Mouse (Mus musculus): ENCODE results near the gene Sorcs1.

The Sorcs1 gene

GRCm38 (mm10) chr19:50558771-50559170 lies 119.7 kb downstream of the Sorcs1 start:
- DNase-seq (ENCODE audit: low spot score in 2 of 2): peak; percentile 63 to 64

DNA sequence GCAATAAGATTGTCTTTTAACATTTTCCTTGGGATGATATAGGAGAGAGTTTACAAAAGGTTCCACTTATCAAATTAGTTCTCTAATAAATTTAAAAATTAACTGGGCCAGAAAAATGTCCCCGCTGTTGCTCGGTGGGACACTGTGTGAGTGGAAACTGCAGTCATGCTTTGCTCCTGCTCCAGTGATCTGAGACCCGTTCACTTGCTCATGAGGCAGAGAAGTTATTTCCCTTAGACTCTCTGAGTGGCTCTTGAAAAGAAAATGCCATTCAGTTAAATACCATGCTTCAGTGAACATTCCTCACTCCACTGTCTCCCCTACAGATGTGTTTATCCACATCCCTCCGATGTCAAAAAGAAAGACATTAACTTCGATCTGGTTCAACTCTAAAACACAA lies 144.4 kb downstream of the Sorcs1 start:
- DNase-seq (ENCODE audit: low spot score in 2 of 2): no peak

DNA sequence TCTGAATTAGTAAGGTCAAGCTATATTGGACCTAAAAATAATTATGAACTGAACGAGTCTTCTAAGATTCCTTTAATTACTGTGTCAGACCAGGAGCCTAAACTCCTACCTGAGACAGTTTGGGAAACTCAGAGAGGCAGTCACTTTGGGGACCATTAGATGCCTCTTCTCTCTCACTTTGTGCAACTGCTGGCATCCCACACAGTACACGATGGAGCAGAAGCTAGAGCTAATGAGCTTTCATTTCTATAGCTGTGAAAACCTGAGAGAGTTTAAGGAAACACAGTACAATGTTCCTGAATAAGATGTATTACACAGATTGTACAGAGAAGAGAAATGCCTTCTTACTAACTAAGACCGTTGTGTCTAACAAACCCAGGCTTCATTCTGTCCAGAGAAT lies 150.6 kb downstream of the Sorcs1 start:
- DNase-seq (ENCODE audit: low spot score in 2 of 2): no peak

- no peak for DNase-seq (ENCODE audit: low spot score in 2 of 2)
Measured at GRCm38 (mm10) chr19:50526094-50526493, 152.4 kb downstream of the Sorcs1 start.

- no peak for DNase-seq (ENCODE audit: low spot score in 2 of 2)
Measured at GRCm38 (mm10) chr19:50521943-50522342, 156.5 kb downstream of the Sorcs1 start.

DNA sequence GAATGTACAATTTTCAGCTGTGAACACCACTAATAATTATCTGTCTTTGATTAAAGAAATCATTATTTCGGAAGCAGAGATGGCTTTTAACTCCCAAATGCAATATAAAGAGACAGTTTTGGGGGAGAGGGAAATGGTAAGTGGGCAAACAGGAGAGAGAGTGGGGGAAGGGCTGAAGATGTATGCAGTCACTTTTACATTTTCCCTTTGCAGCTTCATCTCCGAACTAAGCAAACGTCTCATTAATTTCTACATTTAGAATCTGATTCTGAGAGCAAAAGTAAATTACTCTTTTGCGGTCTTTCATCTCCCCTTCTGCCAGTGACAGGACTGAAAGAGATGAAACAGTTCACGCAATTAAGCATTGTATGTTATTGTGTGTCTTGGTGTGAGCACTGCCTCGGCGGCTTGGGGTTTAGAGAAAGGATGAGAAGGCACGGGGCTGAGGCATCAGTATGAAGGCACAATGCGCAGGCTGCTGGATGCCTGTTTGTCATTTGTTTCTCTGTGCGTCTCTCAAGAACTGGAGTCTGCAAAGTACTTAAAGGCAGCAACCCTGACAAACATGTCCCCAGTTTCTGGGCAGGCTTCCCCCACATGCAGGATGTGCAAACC lies 163.3 kb downstream of the Sorcs1 start:
- DNase-seq (ENCODE audit: low spot score in 2 of 2): no peak

- DNase-seq (ENCODE audit: low spot score in 2 of 2): no peak
Measured at GRCm38 (mm10) chr19:50514309-50514830, 164.1 kb downstream of the Sorcs1 start.

GRCm38 (mm10) chr19:50502816-50503215 lies 175.6 kb downstream of the Sorcs1 start:
- DNase-seq (ENCODE audit: low spot score in 2 of 2): no peak

DNA sequence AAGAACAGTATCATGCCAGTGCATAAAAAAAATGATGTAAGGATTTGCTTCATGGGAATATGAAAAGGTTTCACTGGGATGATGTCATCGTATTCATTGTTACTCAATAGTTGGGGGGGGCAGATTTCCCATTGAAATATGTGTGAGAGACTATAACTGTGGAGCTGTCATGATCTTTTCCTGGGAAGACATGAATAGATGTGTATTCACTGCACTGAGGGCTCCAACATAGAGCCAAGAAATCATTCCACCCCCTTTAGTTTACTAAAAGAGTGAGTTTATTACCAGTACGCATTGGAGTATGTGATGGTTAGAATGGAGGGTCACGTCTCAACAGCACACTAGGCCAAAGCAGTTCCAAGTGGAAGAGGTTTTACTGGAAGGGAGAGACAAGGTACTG lies 187.3 kb downstream of the Sorcs1 start:
- no peak for DNase-seq (ENCODE audit: low spot score in 2 of 2)

DNA sequence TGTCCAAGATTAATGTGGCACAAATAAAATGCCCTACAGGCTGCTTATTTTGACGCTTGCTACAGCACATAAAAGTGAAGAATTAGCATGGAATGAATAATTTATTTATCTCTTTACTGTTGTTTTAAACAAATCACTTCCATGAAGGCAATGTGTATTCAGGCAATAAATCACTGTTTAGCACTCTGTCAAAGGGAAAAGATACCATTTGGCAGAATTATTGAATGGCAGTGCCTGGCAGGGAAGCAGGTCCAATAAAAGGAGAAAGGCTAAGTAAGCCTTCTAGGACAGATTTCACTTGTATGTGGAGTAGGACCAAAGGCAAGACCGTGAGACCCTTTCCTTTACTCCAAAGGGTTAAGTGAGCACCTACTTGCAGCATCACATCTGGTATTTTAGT lies 187.7 kb downstream of the Sorcs1 start:
- DNase-seq (ENCODE audit: low spot score in 2 of 2): no peak

GRCm38 (mm10) chr19:50489786-50490185 lies 188.7 kb downstream of the Sorcs1 start:
- DNase-seq (ENCODE audit: low spot score in 2 of 2): no peak

DNA sequence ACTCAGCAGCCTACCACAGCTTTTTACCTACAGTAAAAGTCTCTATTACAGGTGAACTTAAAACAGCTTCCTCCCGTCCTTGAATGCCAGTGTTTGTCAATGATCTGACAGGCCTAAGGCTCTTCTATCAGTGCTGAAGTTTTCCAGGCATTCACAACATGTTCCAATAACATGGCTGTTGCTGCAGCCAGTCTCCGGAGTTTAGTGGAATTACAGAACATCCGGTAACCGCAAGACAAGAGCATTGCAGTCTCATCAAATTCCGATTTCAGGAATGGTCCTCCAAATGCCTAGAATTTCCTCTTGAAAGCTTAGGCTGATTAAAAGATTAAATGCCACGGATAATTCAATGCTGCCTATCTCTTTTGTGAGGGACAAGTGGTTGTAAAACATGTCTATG lies 190.0 kb downstream of the Sorcs1 start:
- DNase-seq (ENCODE audit: low spot score in 2 of 2): no peak

- DNase-seq (ENCODE audit: low spot score in 2 of 2): peak; percentile 67 to 86
Measured at GRCm38 (mm10) chr19:50487768-50488167, 190.7 kb downstream of the Sorcs1 start.

- no peak for DNase-seq (ENCODE audit: low spot score in 2 of 2)
Measured at GRCm38 (mm10) chr19:50486345-50486744, 192.1 kb downstream of the Sorcs1 start.

- DNase-seq (ENCODE audit: low spot score in 2 of 2): no peak
Measured at GRCm38 (mm10) chr19:50476774-50477173, 201.7 kb downstream of the Sorcs1 start.

GRCm38 (mm10) chr19:50468592-50468991 lies 209.9 kb downstream of the Sorcs1 start:
- DNase-seq (ENCODE audit: low spot score in 2 of 2): no peak

DNA sequence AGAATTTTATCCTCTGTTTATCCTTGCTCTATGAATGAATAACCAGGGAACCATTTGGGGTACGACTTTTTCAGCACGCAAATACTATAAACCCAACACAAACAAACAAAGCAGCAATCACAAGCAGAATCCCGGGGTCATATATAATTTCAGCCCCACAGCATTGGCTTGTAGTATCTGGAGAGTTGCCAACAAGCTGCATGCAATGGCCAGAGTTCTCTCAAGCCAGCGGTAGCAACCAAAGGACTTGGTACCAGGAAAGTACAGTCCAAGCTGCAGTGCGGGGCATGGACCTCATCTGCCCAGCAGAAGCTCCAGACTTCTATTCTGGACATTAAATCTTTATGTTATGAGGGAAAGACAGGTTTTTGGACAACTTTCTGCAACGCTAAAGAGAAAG lies 213.6 kb downstream of the Sorcs1 start:
- no peak for DNase-seq (ENCODE audit: low spot score in 2 of 2)

DNA sequence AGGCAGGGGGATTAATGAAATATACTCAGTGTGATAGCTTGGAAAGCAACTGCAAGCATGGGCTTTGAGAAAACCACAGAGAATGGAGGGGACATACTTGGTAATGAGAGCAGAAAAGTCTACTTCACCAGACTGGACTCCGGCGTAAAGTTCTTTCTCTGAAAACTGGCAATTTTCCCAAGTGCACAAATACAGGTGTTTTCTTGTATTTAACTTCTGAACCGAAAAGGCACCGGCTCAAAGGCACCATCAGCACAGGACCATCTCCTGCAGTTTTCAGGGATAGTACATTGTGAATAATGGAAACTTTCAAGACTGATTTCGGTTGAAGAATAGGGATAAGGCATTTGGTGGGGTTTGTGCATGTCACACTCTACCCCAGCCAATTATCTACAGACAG lies 219.9 kb downstream of the Sorcs1 start:
- no peak for DNase-seq (ENCODE audit: low spot score in 2 of 2)

DNA sequence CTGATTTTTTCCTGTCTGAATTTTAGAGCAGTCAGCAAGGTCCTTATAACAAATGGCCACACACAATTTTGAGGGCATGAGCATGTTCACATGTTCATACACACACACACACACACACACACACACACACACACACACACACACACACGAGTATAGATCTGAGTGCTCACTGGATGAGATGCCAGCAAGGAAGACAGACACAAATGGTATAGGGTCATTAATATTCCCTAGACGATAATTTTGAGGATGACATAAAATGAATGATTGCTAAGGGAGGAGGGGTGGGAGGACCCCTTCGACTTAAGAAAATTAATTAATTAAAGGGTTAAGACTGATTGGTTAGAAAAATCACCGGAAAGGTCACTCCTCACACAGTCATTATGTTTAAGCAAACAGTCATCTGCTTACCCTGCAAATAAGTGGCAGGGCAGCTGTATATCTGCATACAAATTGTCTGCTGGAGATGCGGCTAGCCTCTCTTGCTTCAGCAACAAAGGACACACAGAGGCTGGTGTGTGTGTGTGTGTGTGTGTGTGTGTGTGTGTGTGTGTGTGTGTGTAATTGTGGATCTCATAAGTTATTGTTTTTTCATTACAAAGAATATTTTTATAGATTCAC lies 221.1 kb downstream of the Sorcs1 start:
- DNase-seq (ENCODE audit: low spot score in 2 of 2): no peak

GRCm38 (mm10) chr19:50441099-50441498 lies 237.3 kb downstream of the Sorcs1 start:
- no peak for DNase-seq (ENCODE audit: low spot score in 2 of 2)

GRCm38 (mm10) chr19:50440246-50440910 lies 238.1 kb downstream of the Sorcs1 start:
- DNase-seq (ENCODE audit: low spot score in 2 of 2): no peak

- DNase-seq (ENCODE audit: low spot score in 2 of 2): no peak
Measured at GRCm38 (mm10) chr19:50439464-50439881, 239.0 kb downstream of the Sorcs1 start.

GRCm38 (mm10) chr19:50422928-50423327 lies 255.5 kb downstream of the Sorcs1 start:
- no peak for DNase-seq (ENCODE audit: low spot score in 2 of 2)
